Mouse (Mus musculus) cerebellum, adult 2 months (tissue): Measurements from ENCODE around the gene Pold2. TPM values are rescaled to one million over a fixed set of nuclear protein-coding genes. Genes with fewer than 3 reads are reported as not detected.

Experiments used
- DNase-seq, 2 experiments: peaks; one replicate each; pipeline ENCODE4 v3.0.0; 2021
- H3K27ac ChIP-seq: fragments of 200-500 bp; 2 replicates; pipeline ENCODE4 v1.5.1; 2012; ENCODE audit warnings: low read length, control low read depth, inconsistent platforms; ENCODE audit not compliant: insufficient read depth
- H3K27me3 ChIP-seq: fragments of 200-500 bp; 2 replicates; pipeline ENCODE4 v1.6.1; 2012; ENCODE audit warnings: inconsistent platforms, mild to moderate bottlenecking, low read length, moderate library complexity; ENCODE audit not compliant: control insufficient read depth, insufficient read depth
- H3K4me1 ChIP-seq: fragments of 200-500 bp; 2 replicates; pipeline ENCODE4 v1.6.1; 2011; ENCODE audit warnings: low read length; ENCODE audit not compliant: control insufficient read depth, insufficient read depth
- H3K4me3 ChIP-seq: fragments of 200-500 bp; replicated peaks from 2 replicates; pipeline ENCODE3; 2011; ENCODE audit warnings: mild to moderate bottlenecking, low read depth, low read length, control low read depth; ENCODE audit not compliant: insufficient read depth
- CTCF ChIP-seq: fragments of 200-500 bp; IDR thresholded peaks from 2 replicates; pipeline ENCODE4 v1.5.1; 2011; ENCODE audit warnings: low read depth, mild to moderate bottlenecking, control low read depth, low read length, moderate library complexity, borderline replicate concordance; ENCODE audit not compliant: insufficient read depth
- POLR2A ChIP-seq: fragments of 200-500 bp; IDR thresholded peaks from 2 replicates; pipeline ENCODE4 v1.6.1; 2011; ENCODE audit warnings: low read length, control low read depth, borderline replicate concordance; ENCODE audit not compliant: insufficient read depth
- WGBS: fragments of 180-500 bp; shearing (Covaris S2); methylation state at CpG from one replicate; pipeline ENCODE4 v1.1.7; 2018; 5-methylcytosine and 5-hydroxymethylcytosine counted together
- polyA plus RNA-seq: library from polyadenylated mRNA; depleted of rRNA; stranded (reverse); fragments of >200 nt; gene quantifications from 2 replicates; pipeline ENCODE4 v1.2.3, GENCODE M21; 2012

Pold2 gene
- polyA plus RNA-seq, 1 experiment, result 47.4 TPM

DNA sequence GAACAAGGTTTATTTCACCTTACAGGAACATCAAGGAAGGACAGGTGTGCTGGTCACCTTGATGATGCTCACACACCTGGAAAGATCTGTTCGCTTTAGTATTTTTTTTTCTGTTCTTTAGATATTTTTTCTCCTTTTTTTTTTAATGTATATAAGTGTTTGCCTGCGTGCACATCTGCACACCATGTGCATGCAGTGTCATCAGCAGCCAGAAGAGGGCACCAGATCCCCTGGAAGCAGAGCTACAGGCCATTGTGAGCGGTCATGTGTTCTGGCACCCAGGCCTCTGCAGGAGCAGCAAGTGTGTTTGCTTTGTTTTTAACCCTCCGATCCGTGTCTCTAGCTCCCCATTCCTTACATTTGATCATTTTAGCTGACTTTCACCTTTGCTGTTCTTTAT lies 1.8 kb upstream of the Pold2 start:
- peak; percentile 65 to 74 for DNase-seq
- TF ChIP-seq POLR2A, result no peak
- peak; percentile 86 for TF ChIP-seq CTCF
- no peak overlapping the region for H3K4me3 ChIP-seq
- 39% methylated on average over 5 of the region's 5 CpGs for WGBS
- H3K27ac ChIP-seq, result no peak overlapping the region
- no peaks in the 10 kb centered on the region for H3K27me3 ChIP-seq
- peaks cover 5% of the 10 kb centered on the region for H3K4me1 ChIP-seq

GRCm38 (mm10) chr11:5878661-5879060 lies 569 bp upstream of the Pold2 start:
- TF ChIP-seq CTCF, result no peak
- no peak for TF ChIP-seq POLR2A
- no peak for DNase-seq
- Histone ChIP-seq H3K27me3 (no peaks in the 10 kb centered on the region), H3K4me1 (peaks cover 5% of the 10 kb centered on the region), H3K4me3 (peak overlapping the region; percentile 66), H3K27ac (peak overlapping the region; percentile 69; the same call in 1 of the 2 replicates)
- 29% methylated on average over 8 of the region's 8 CpGs for WGBS

- no peak for DNase-seq
- Histone ChIP-seq H3K27me3 (no peaks in the 10 kb centered on the region), H3K4me3 (peak overlapping the region; percentile 77), H3K4me1 (peaks cover 5% of the 10 kb centered on the region), H3K27ac (no peak overlapping the region)
- 4% methylated on average over 5 of the region's 5 CpGs for WGBS
- no peak for TF ChIP-seq POLR2A
- TF ChIP-seq CTCF, result no peak
Measured at GRCm38 (mm10) chr11:5877421-5877820, 671 bp downstream of the Pold2 start.

DNA sequence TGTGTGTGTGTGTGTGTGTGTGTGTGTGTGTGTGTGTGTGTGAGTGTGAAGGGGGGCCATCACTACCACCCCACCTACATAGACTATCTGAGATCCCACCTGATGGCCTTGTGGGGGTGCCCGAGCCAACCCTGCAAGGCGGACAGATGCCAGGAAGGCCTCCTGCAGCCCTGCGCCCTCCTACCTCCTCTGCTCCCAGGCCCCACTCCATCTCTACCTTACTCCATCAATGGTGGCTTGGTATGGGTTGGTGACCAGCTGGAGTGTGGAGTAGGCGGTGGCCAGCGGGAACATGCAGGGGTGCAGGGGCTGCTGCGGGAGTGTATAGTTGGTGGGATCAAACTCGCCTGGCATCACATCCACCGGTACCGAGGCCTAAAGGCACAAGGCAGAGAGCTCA lies 4.9 kb downstream of the Pold2 start:
- peaks cover 13% of the 10 kb centered on the region for H3K4me1 ChIP-seq
- no peaks in the 10 kb centered on the region for H3K27me3 ChIP-seq
- no peak overlapping the region for H3K27ac ChIP-seq
- no peak overlapping the region for H3K4me3 ChIP-seq
- no peak for DNase-seq
- TF ChIP-seq CTCF (no peak), POLR2A (no peak)
- WGBS, result 97% methylated on average over 9 of the region's 9 CpGs

- no peaks in the 10 kb centered on the region for H3K27me3 ChIP-seq
- no peak for DNase-seq
- WGBS, result 92% methylated on average over 11 of the region's 11 CpGs
- no peak overlapping the region for H3K27ac ChIP-seq
- H3K4me1 ChIP-seq, result peaks cover 13% of the 10 kb centered on the region
- no peak overlapping the region for H3K4me3 ChIP-seq
- TF ChIP-seq POLR2A, result no peak
- no peak for TF ChIP-seq CTCF
Measured at GRCm38 (mm10) chr11:5872707-5873106, 5.4 kb downstream of the Pold2 start.

GRCm38 (mm10) chr11:5870069-5870468 lies 8.0 kb downstream of the Pold2 start:
- TF ChIP-seq POLR2A (no peak), CTCF (no peak)
- DNase-seq, result no peak
- 52% methylated on average over 16 of the region's 16 CpGs for WGBS
- Histone ChIP-seq H3K4me1 (peaks cover 8% of the 10 kb centered on the region), H3K4me3 (no peak overlapping the region), H3K27me3 (no peaks in the 10 kb centered on the region), H3K27ac (no peak overlapping the region)

- H3K27me3 ChIP-seq, result no peaks in the 10 kb centered on the region
- H3K4me3 ChIP-seq, result no peak overlapping the region
- WGBS, result 49% methylated on average over 16 of the region's 16 CpGs
- H3K27ac ChIP-seq, result no peak overlapping the region
- peaks cover 8% of the 10 kb centered on the region for H3K4me1 ChIP-seq
- DNase-seq, result peak; percentile 53 to 55
- TF ChIP-seq CTCF (no peak), POLR2A (no peak)
Measured at GRCm38 (mm10) chr11:5869331-5869730, 8.8 kb downstream of the Pold2 start.

GRCm38 (mm10) chr11:5868324-5868723 lies 9.8 kb downstream of the Pold2 start:
- no peak for DNase-seq
- TF ChIP-seq POLR2A, result no peak
- no peak for TF ChIP-seq CTCF
- H3K4me1 ChIP-seq, result peaks cover 8% of the 10 kb centered on the region
- no peak overlapping the region for H3K4me3 ChIP-seq
- H3K27me3 ChIP-seq, result no peaks in the 10 kb centered on the region
- WGBS, result 89% methylated on average over 12 of the region's 12 CpGs
- H3K27ac ChIP-seq, result no peak overlapping the region
